Mouse (Mus musculus): ENCODE results near the gene Gemin4.
"Not testable (repeated sequence)": the region's sequence is repeated elsewhere in the genome, so short reads cannot be mapped to it uniquely, and the experiment has no call there.

Gemin4 gene

DNA sequence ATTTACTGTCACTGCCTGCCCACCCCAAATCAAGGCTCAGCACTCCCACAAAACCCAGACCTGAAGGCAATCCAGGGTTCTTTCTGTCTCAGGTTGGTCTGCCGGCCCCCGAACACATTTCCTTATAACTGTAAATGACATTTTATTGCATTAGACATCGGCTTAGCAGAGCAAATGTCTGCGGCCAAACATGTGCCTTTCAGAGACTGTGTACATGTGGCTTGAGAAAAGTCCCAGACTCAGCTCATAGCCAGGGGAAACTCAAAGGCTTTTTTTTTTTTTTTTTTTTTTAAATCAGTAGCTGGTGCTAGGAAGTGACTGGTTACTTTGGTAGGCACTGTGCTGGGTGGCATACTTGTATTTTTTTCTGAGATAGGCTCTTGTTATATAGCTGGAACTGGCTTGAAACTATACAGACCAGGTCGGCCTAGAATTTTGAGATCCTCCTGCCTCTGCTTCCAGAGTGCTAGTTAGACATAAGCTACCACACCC is 1.4 kb downstream of the Gemin4 start:
- no peak for DNase-seq

DNA sequence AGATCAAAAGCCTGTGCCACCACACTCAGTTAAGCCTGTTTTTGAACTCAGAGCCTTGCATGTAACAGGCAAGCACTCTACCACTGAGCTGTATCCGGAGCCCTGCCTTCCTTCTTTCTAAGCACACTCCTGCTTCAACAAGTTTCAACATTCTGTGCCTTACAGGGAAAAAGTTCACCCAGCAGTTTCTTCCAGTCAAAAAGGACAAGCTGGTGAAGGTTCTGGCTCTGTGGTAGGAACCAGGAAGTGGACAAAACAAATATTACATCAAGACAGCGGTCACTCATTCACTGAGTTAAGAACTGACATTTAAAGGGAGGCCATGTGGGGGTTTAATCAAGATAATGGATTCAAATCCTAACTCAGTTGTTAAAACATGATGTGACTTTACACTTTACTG is 2.5 kb downstream of the Gemin4 start:
- no peak for DNase-seq

DNA sequence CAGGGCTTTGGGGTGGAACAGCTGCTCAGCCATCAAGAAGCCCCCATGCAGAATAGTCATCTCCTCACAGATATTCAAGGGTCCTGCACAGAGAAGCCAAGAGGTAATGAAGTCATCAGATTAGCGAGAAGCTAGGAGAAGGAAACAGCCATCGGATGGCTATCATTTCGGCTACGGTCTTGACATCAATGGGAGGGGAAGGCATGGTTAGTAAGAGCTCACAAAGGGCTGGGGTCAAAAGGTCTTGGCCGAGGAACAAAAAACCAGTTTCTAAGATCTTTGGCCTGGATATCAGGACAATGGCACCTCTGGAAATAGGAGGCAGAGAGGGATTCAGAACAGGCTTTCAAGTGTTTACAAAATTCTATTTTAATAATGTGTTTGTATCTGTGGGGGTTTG is 3.6 kb downstream of the Gemin4 start:
- DNase-seq, result no peak

DNA sequence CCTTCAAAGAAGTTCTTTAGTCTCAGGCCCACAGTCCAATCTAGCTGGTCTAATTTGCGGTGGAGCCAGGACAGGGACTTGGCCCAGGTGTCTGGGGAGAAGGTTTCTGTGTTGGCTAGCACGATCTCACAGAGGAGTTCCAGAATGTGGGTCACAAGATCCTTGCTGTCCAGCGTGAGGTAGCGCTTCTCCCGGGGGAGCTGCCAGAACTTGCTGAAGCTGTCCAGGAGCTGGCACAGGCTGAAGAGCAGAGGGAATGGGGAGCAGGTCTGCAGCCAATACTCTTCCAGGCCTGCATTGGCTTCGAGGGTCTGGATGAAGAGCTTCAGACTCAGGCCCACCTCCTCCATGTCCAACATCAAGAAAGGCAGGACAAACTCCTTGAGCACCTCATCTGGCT is 5.9 kb downstream of the Gemin4 start:
- DNase-seq, result not testable (repeated sequence)

DNA sequence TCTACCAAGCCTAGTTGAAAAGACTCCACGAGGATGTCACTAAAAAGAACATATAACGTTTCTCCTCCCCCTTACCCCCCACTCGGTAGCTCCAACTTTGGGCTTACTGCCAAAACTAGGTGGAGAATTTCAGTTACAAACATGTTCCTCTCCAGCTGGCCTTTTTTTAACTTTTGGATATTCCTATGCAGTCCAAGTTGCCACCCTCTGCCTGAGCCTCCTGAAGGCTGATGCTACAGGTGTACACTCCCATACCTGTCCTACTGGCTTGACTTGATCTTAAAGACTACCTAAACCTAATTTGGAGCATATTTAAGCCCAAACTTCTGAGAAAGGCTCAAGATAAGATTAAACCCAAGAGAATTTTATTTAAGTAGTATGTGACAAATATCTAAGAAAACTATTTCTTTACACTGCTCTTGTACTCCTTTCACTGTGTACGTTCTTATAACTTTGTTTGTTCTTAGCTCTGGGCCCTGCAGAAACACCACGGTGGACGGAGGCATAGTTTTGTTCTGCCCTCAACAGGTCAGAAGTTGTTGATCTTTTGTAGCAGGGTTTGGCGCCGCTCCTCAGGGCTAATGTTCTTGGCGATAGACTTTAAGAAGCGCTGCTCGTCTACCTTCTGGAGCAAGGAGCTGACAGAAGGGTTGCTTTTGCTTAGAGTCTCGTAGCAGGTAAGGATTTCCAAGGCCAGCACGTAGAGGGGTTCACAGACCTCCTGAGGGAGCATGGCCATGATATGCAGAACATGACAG is 7.1 kb downstream of the Gemin4 start:
- DNase-seq, result no peak

DNA sequence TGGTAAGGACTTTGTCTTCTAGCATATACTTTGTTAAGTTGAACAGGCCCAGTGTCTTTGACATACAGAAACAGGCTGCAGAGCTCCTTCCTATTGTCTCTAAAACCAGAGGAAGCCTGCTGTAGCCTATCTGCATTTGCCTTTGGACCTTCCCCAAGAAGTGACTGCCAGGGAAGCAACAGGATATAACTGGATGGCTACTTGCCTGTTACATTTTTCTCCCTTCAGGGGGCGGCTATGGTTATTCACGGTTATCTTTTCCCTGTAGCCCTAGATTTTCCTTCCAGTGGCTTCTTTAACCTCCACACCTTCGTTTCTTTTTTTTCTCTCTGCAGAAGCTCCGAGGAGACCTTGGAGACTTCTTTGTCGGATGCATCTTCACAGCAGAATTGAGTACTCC is 10.7 kb downstream of the Gemin4 start:
- no peak for DNase-seq

DNA sequence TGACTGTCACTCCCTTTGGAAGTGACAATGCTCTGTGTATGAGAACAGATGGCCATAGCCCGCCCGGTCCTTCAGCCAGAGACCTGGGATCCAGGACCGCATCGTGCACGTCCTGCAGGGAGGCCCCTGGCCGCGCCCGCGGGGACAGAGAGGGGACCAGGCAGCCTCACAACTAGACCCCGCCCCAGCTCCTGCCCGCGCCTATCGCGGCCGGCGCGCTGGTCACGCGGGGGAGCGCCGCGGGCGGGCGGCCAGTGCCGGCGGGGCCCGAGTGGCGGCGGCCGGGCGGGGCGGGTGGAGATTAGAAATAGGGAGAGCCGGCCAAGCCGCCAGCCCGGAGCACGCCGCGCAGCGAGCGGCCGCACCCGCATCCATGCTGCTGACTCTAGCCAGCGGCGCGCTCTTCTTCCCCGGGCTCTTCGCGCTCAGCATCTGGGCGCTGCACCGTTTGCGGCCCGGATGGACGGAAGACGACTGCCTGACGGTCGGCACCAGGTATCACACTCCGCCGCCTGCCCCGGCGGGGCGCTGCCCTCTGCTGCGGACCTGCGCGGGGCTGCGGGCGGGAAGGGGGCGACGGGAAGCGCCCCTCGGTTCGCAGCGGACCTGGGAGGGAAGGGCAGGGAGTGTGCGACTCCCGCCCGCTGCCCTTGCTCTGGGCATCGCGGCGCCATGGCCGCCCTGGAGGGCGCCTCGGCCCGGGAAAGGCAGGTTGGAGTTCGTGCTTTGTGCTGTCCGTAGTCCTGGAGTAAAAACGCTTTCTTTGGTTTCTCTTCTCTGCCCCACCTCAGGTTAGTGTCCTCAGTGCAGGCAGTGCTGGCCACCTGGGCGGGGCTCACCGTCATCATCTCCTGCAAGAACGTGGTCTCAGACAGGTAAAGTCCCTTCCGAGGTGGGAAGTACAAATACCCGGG is 15.4 kb downstream of the Gemin4 start:
- peak; percentile 80 for DNase-seq

DNA sequence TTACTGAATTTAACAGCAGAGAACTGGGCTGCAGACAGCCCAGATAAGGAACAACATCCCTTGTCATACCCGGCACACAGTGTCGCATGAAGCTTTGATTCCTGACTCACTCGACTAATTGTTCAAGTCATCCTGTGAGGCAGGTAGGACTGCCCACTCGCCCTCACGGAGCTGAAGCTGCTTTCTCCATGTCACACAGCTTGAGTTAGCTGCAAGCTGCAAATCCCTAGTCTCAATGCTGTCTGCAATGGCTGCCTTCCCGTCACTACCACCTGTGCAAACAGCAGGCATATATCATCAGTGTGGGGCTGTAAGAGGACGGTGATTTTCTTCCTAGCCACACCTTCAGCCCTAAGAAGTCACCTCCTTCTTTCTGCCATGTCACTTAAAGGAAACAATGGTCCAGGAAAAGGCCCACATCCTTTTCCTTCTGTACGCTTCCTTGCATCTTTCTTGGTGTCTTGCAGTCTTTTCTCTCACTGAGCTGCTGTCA is 20.4 kb downstream of the Gemin4 start:
- no peak for DNase-seq

DNA sequence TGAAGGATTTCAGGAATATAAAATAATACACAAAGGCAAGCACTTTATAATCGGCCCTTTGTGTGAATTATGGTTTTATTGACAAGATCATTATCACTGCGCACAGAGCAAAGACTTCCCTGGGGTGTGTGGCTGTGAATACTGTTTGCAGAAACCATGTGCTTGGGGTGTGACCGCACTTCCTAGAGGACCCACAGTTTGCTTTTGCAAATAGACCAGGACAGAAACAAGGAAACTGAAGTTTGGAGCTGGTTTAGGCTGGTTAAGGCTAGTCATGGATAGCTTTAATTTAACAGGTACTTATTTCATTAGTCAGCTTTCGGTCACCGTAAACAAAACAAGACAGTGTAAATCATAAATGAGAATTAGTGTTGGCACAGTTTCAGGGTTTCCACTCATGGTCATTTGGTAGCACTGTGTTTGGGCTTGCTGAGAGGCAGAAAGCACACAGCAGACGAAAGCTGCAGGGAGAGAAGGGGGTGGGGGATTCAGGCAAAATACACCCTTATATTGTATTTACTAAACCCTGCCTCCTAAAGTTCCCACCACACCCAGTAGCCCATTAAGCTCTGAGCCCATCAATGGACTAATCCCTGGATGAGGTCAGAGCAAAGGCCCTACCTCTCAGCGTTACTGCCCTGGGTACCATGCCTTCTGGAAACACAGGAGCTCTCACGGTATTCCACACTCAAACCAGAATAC is 21.0 kb downstream of the Gemin4 start:
- peak; percentile 35 for DNase-seq

DNA sequence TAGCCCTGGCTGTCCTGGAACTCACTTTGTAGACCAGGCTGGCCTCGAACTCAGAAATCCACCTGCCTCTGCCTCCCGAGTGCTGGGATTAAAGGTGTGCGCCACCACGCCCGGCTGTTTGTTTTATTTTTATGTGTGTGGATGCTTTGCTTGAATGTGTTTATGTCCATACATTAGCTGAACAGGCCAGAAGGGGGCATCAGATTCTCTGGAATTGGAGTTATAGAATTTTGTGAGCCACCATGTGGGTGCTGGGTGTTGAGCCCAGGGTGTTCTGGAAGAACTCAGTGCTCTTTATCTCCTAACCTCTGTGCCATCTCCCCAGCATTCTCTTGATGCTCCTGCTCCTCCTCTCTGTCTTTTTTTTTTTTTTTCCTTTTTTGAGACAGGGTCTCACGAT is 30.6 kb downstream of the Gemin4 start:
- DNase-seq, result no peak

DNA sequence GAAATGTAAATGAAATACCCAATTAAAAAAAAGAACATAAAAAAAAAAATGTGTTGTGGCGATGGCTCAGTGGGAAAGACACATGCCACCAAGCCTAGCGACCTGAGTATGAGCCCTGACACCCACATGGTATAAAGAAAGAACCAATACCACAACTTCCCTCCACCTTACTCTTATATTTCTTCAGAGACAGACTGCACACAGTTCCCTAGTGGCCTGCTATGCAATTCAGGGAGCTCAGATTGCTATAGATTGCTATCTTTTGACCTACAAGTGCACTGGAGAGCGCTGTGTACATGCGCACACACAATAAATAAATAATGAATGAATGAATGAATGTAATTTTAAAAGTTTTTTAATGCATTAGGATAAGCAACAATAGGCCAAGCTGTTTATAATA is 33.7 kb downstream of the Gemin4 start:
- no peak for DNase-seq

DNA sequence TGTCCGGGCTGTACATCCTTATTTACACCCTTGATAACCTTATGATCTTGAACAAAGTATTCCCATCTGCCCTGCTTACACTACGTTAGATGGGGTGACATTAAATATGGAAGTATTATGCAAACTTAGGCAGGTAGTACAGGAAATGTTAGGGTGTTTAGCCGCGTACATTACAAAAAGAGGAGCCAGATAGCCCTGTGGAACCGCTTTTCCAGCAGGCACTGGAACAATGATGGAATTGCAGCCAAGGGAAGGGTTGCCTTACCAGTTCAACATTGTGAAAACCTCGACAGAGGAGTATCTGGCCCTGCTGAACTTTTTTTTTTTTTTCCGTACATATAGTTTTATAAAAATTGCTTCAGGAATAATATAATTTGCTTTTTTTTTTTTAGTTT is 37.3 kb downstream of the Gemin4 start:
- no peak for DNase-seq

DNA sequence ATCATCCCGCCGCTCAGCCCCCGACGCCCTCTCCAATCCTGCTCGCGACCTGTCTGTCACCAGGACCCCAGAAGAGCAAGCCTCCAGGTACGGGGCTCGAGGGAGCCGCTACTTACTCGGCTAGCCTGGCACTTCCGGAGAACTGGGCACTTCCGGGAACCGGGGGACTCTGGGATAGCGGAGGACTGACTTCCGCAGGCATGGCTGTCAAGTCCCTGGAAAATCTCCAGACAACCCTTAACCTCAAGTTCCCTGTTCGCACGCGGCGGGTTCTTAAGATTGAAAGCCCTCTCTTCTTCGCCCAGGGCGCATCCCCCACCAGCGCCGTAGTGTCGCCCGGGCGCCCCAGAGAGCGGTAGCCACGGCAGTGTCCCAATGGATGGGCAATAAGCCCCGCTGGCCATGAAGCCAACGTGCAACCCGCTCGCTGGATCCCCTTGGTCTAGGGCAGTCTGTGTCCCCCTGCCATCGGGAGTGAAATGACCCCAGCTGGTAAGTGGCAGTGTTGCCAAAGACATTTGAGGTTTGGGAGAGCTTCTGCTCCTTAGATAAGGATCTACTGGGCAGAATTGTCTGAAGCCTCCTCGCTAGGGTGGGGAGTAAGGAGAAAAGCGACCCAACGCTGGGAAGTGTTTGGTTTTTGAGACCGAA is 37.8 kb downstream of the Gemin4 start, which contains the start of the genes Vps53 and Fam57a:
Vps53 (minus strand) TSS at position 153 of the 651 bp plus-strand sequence.
Fam57a (plus strand) TSS at position 177 of the 651 bp plus-strand sequence.
- peak; percentile 95 for DNase-seq

DNA sequence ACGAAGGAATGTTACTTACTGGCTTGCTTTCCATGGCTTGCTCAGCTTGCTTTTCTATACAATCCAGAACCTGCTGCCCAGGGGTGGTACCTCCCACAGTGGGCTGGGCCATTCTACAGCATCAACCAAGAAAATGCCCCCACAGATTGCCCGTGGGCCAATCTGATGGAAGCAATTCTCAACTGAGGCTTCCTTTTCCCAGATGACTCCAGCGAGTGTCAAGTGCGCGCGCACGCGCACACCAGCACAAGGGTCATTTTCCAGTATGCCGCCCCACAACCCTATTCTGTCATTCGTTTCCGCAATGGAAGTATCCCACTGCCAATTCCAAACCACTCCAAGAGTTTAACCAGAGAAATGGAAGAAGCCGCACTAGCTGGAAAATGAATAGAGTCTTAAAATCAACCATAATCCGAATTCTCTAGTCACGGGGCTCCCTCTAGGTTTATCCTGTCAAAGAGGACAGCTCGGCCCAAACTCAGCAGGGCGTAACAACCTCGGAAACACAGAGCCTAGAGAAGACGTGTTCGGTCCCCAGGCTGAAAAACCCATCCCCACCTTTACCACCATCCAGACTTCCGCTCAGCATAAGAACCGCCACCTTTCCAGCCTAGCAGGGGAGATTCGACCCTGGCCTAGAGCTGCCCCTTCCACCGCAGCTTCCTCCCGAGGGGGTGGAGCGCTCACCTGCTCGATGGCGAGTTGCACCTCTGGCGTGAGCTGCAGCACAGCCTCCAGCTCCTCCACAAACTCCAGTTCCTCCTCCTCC is 38.6 kb downstream of the Gemin4 start:
- DNase-seq, result peak; percentile 54

DNA sequence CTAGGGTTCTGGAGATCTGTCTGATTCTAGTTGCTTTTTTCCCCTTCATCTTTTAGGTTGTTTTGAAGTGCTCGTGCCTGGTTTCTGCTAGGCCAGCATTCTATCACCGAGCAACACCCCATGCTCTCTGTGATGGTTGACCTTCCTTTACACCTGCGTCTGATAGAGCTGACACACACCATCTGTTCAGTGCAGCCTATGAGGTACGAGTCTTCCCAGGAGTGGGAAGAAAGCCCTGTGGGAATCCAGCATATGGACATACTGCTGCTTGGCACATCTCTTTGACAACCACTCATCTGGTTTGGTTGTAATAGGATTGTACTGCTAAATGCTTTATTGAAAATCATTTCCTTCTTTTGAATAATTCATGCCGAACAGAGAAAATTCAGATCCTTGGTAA is 47.3 kb downstream of the Gemin4 start:
- no peak for DNase-seq

DNA sequence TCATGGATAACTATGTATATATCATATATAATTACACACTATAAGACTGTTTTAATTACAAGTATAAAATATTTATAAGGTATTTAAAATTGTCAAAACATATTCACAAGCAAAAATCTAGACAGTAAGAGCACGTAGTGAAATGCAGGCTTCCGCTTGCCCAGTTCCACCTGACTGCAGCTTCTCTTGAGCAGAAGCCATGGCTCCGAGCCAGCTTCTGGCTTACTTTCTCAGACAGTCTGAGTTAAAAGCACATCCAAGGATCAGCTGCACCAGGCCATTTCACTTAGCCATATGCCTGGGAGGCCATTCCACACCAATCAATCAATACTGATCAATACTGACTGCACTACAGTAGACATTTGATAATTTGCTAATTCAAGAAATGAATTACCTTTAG is 48.5 kb downstream of the Gemin4 start:
- peak; percentile 80 for DNase-seq

DNA sequence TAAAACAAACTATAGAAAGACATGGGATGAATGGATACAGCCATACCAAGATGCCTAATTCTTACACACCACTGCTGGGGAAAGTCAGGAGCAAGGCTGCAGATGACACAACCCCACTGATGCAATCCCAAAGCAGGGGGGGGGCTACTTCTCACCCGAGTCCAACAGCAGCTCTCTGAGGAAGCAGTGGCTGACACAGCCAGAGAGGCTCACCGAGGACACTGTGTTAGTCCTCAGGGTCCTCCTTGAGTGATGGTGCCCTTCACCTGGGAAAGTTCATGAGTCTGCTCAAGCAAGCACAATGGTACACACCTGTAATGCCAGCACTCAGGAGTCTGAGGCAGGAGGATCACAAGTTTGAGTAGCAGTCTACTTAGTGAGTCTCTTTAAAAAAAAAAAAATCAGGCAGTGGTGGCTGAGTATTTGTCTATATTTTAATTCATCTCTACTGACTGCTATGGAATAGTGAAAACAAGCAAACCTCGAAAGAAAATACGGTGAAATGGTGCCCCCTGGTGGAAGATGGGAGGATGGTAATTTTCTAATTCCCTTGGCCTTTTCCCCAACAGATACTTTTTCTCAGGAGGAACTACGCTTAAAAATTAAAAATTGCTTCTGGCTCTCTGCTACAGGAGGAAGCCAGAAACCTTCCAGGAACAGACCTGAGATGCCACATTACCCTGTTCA is 50.2 kb downstream of the Gemin4 start:
- peak; percentile 81 for DNase-seq

DNA sequence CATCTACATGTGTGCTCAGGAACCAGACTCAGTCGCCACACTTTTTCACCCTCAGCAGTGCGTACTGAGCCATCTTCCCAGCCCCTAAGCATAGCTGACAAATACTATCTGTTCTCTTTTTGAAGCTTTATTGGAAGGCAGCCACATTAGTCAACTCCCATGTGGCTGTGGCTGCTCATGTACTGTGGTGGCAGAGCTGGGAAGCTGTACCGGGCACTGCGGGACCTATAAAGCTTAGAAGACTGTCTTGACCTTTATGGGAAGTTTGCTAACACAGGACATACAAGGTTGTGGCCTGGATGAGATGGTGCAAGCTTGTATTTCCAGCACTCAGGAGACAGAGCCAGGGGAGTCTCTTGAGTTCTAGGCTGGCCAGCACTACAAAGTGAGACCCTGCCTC is 50.8 kb downstream of the Gemin4 start:
- no peak for DNase-seq
